Mouse (Mus musculus) ovary, adult 18-20 months (tissue): ENCODE data around the gene Ptprc.

Experiments used
- DNase-seq: peaks from one replicate; pipeline ENCODE4 v3.0.0; 2022; ENCODE audit warnings: low spot score, mixed read lengths

The Ptprc gene

DNA sequence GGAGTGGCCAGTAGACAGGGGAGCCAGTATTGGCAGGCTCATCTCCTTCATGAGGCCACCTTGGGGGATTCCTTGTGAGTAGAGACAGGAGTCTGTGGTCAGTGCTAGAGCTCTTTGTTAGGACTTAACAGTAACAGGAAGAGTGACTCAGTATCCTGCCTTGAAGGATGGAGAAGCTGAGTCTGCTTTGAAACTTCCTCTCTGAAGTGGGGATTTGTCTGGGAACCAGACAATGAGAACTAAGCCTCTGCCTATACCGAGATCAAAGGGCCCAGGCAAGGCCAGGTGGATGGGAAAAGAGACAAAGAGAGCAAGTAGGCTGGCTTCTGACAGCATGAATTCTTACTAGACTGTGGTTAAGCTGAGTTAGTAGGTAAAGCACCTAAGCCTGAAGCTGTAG, 136.3 kb downstream of the Ptprc start:
- DNase-seq: no peak

DNA sequence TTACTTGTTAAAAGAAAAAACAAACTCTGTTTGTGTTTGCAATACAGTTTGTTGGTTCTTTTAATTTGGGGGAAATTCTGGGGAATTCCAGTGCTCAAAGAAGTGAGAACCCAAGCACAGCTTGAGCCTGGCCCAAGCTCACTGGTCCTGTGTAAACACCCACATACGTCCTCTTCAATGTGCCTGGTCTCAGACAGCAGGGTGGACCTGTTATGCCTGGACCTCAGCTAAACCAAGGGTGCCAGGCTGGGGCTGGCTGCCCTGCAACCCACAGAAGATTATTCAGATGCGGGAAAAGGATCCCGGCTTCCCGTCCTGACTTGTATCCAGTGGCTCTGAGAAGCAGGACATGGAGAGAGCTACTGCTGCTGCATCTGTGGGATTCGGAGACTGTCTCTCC, 138.0 kb downstream of the Ptprc start:
- DNase-seq: no peak

DNA sequence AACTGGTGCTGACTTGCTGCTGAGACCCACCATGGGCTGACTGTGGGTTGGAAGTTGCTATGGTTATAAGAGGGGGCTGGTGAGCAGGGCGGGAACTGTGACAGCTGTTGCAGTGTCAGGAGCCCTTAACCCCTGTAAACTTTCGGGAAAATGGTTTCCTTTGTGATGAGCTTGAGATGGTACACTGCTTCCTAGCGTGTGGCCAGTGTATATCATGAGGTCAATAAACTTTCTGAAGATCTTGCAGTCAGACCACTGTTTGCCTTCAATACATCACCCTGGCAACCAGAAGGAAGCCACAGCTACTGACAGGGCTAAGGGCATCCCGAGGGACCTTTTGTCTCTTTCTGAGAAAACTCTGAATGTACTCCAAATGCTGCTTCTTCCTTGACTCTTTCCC, 145.9 kb downstream of the Ptprc start:
- no peak for DNase-seq

DNA sequence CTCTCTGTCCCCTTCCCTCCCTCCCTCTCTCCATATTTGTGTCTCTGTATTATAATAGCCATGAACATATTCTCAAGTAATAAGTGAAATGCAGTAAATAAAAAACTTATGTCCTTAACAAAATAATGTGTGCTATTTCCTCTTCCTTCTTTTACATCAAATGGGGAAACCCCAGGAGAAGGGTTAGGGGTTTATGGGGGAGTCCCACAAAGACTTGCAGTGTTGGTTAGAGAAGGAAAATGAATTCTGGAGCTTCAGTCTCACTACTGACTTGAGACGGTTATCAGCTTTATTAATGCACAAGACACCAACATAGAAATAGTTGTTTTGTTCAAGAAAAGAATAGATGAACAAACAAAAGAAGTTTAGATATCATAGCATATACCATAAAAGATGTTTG, 150.2 kb downstream of the Ptprc start:
- no peak for DNase-seq

DNA sequence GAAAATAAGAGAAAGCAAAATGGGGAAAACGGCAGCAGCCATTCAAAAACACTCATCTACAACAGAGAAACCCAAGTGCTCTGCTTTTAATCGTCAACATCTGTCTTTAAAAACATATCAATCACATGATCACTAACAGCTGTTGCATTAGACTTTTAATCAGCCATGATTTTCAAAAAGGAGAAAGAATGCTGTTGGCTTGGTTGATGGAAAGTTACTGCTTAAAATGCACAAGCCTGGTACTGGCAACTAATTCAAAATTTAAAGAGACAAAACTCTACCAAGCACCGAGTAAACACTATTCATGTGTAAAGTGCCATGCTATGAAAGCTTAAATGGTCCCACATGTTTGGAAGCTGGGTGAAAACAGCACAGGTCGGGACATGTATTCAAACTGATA, 151.9 kb downstream of the Ptprc start:
- no peak for DNase-seq

DNA sequence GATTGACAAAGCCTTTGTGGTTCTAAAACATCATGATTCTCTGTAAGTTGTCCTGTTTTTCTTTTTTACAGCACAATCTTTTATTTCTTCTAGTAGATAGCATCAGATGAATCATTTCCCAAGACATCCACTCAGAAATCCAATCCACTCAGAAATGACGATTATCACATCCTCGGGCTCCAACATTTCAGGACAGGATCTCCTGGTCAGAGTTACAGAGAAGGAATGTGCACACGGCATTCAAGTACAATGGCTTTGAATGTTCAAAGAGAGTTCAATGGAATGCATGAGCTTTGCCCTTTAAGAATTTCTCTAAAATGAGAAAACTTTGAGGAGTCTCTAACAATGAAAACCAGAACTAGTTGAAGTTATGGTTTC, 152.6 kb downstream of the Ptprc start:
- no peak for DNase-seq

DNA sequence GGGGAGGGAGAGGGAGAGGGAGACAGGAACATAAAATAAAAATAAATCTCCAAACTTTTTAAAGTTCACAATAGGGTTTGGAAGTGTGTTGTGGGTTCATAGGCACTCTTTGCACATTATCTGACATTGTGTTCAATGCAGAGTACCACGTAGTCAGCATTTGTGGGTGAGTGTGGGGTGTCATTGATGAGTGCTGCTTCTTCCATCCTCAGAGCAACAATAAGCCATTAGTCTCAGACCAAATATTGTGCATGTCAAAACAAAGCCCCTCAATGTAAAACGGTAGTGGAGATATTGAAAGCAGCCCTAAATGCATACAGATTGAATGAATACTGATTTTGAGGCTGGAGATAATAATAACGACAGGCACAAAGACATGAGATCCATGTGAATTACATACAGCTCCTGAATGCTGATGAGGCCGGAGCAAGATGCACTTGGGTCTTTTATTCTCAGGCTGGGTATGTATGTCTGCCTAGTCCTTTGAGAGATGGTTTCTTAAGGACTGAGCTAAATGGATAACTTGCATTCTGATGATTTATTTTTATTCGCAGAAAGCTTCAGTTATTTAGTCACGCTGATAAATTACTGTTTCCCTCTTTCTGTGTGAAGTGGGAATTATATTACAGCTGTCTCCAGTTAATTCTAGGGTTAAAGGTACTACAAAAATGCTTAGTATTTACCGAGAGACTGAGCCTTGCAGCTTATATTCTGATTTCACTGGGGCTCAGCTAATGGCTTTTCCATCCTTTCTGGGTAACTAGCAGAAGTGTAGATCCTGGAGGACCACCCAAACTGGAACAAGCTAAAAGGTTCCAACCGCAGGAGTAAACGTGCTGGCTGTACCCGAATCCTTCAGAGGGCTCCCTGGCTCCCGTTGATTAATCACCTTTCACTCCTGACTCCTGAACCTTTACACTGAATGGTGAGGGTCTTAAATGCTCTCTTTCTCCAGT, 153.3 kb downstream of the Ptprc start:
- DNase-seq: no peak
